Comparison of ENCODE assay signal across 8 mouse cellular contexts in genomic region chr2:107879663-107880062, GRCm38 (mm10).
A peak's percentile ranks its signal among the peaks of the same experiment; 100 is the strongest.
DNase-seq lines count a peak whose midpoint lies in the region; ATAC-seq lines count a peak whose summit lies in the region.

No protein-coding gene starts in this region.

- no peak overlapping the region for H3K4me2 ChIP-seq in hindbrain, embryonic 14.5 days (replicated peaks)

- no peaks in the 10 kb centered on the region for H3K9me3 ChIP-seq in hindbrain, embryonic 14.5 days (ENCODE audit: control insufficient read depth, low read length)
- H3K9me3 ChIP-seq in hindbrain, embryonic 10.5 days = no peaks in the 10 kb centered on the region

- H3K27ac ChIP-seq in hindbrain, embryonic 14.5 days = no peak overlapping the region
- H3K27ac ChIP-seq in hindbrain, embryonic 10.5 days = no peak overlapping the region

- H3K27me3 ChIP-seq in hindbrain, embryonic 14.5 days (ENCODE audit: control insufficient read depth, insufficient read depth, low read length) = no peaks in the 10 kb centered on the region
- H3K27me3 ChIP-seq in hindbrain, embryonic 10.5 days (ENCODE audit: insufficient read depth, poor library complexity, severe bottlenecking) = no peaks in the 10 kb centered on the region

- no peak for ATAC-seq in hindbrain, embryonic 14.5 days (ENCODE audit: low FRiP score)
- peak; percentile 66 to 69; a peak in 2 of 4 replicates for ATAC-seq in hematopoietic stem cell, adult 5-6 weeks (replicated peaks in 1 of 2; ENCODE audit: insufficient read depth in 1 of 2, low FRiP score in 2 of 2, low TSS enrichment in 1 of 2, low read depth in 1 of 2, poor library complexity in 2 of 2, severe bottlenecking in 2 of 2)

- no peak overlapping the region for H3K9ac ChIP-seq in hindbrain, embryonic 14.5 days

- WGBS in hindbrain, embryonic 14.5 days = 33% methylated on average over 2 of the region's 2 CpGs
- 28% methylated on average over 2 of the region's 2 CpGs for WGBS in hindbrain, embryonic 10.5 days

- no peaks in the 10 kb centered on the region for H3K36me3 ChIP-seq in hindbrain, embryonic 14.5 days (replicated peaks; ENCODE audit: control insufficient read depth, insufficient read depth)
- H3K36me3 ChIP-seq in hindbrain, embryonic 10.5 days = no peaks in the 10 kb centered on the region

- no peaks in the 10 kb centered on the region for H3K4me1 ChIP-seq in hindbrain, embryonic 14.5 days (replicated peaks; ENCODE audit: control insufficient read depth, insufficient read depth, low read length)
- H3K4me1 ChIP-seq in hindbrain, embryonic 10.5 days (replicated peaks) = no peaks in the 10 kb centered on the region

- H3K4me3 ChIP-seq in hindbrain, embryonic 14.5 days (replicated peaks; ENCODE audit: low read length) = no peak overlapping the region
- no peak overlapping the region for H3K4me3 ChIP-seq in hindbrain, embryonic 10.5 days

- peak; percentile 84 for DNase-seq in hindbrain, embryonic 14.5 days (ENCODE audit: low spot score)
- no peak for DNase-seq in hindbrain, embryonic 10.5 days (ENCODE audit: low spot score)
- peak; percentile 7 for DNase-seq in A20 (ENCODE audit: low read depth, low spot score)
- DNase-seq in brain, adult 2 months (ENCODE audit: low read depth, low spot score) = peak; percentile 25
- no peak for DNase-seq in spleen, postnatal 36 days (ENCODE audit: low spot score in 2 of 2)
- DNase-seq in adrenal gland, postnatal 25 days = no peak
- DNase-seq in spleen, postnatal 4 days (ENCODE audit: low spot score in 2 of 2) = no peak

Comparison
In these comparisons a context has a peak if more than half of its experiments do, and no peak if none do; other contexts are left out.
1. DNase-seq: peak in hindbrain, embryonic 14.5 days (single experiment), A20 (single experiment) and brain, adult 2 months (single experiment); none in hindbrain, embryonic 10.5 days (single experiment), spleen, postnatal 36 days (0 of 2), adrenal gland, postnatal 25 days (single experiment) and spleen, postnatal 4 days (0 of 2).